Mouse (Mus musculus): Measurements from ENCODE around the gene Med25. TPM values are rescaled to one million over a fixed set of nuclear protein-coding genes. Genes with fewer than 3 reads are reported as not detected.
A peak's percentile ranks its signal among the peaks of the same experiment; 100 is the strongest.

Med25 gene
- polyA plus RNA-seq, 1 experiment from 2014 or later, result 153 TPM

- H3K27me3 ChIP-seq (ENCODE audit: control insufficient read depth, insufficient read depth, low read depth, low read length), result no peaks in the 10 kb centered on the region
- under 1% methylated on average over 41 of the region's 41 CpGs for WGBS
- H3K4me2 ChIP-seq (ENCODE audit: low read length), result peak overlapping the region; percentile 90
- H3K4me1 ChIP-seq (ENCODE audit: control insufficient read depth, insufficient read depth, low read length), result peaks cover 26% of the 10 kb centered on the region
- peak; percentile 85 for ATAC-seq
- peak overlapping the region; percentile 73 for H3K9ac ChIP-seq (ENCODE audit: low read depth, low read length)
- peak overlapping the region; percentile 98 for H3K27ac ChIP-seq (ENCODE audit: low read length)
- peaks cover 23% of the 10 kb centered on the region for H3K36me3 ChIP-seq (ENCODE audit: control insufficient read depth, insufficient read depth, low read length)
- no peaks in the 10 kb centered on the region for H3K9me3 ChIP-seq (replicated peaks; ENCODE audit: control insufficient read depth, low read length, poor library complexity, severe bottlenecking)
- peak overlapping the region; percentile 57 for H3K4me3 ChIP-seq (ENCODE audit: low read depth, low read length)
These were observed 42.9 kb downstream of the Med25 start for GRCm38 (mm10) chr7:44849416-44850111.

GRCm38 (mm10) chr7:44848561-44849415 lies 43.7 kb downstream of the Med25 start, which contains the start of the genes Akt1s1 and Tbc1d17:
TSS of gene Akt1s1 (plus strand) at chr7:44848991.
TSS of gene Tbc1d17 (minus strand) at chr7:44849079.
- peak within 1 kb of the TSS; percentile 90 for H3K4me2 ChIP-seq (ENCODE audit: low read length)
- H3K27ac ChIP-seq (ENCODE audit: low read length), result peak within 1 kb of the TSS; percentile 98
- no peaks in the 10 kb centered on the region for H3K27me3 ChIP-seq (ENCODE audit: control insufficient read depth, insufficient read depth, low read depth, low read length)
- H3K4me3 ChIP-seq (ENCODE audit: low read depth, low read length), result peak within 1 kb of the TSS; percentile 57
- H3K4me1 ChIP-seq (ENCODE audit: control insufficient read depth, insufficient read depth, low read length), result peaks cover 21% of the 10 kb centered on the region
- peaks cover 30% of the 10 kb centered on the region for H3K36me3 ChIP-seq (ENCODE audit: control insufficient read depth, insufficient read depth, low read length)
- no peaks in the 10 kb centered on the region for H3K9me3 ChIP-seq (replicated peaks; ENCODE audit: control insufficient read depth, low read length, poor library complexity, severe bottlenecking)
- under 1% methylated on average over 54 of the region's 54 CpGs for WGBS
- H3K9ac ChIP-seq (ENCODE audit: low read depth, low read length), result peak within 1 kb of the TSS; percentile 73
- peak; percentile 90 for ATAC-seq

- H3K36me3 ChIP-seq (ENCODE audit: control insufficient read depth, insufficient read depth, low read length), result peaks cover 36% of the 10 kb centered on the region
- H3K9ac ChIP-seq (ENCODE audit: low read depth, low read length), result peak overlapping the region; percentile 56
- H3K9me3 ChIP-seq (replicated peaks; ENCODE audit: control insufficient read depth, low read length, poor library complexity, severe bottlenecking), result no peaks in the 10 kb centered on the region
- H3K4me2 ChIP-seq (ENCODE audit: low read length), result peak overlapping the region; percentile 67
- H3K27me3 ChIP-seq (ENCODE audit: control insufficient read depth, insufficient read depth, low read depth, low read length), result no peaks in the 10 kb centered on the region
- no peak overlapping the region; the same call in 1 of the 2 replicates for H3K27ac ChIP-seq (ENCODE audit: low read length)
- peaks cover 20% of the 10 kb centered on the region for H3K4me1 ChIP-seq (ENCODE audit: control insufficient read depth, insufficient read depth, low read length)
- 83% methylated on average over 5 of the region's 5 CpGs for WGBS
- ATAC-seq, result no peak
- peak overlapping the region; percentile 57 for H3K4me3 ChIP-seq (ENCODE audit: low read depth, low read length)
These were observed 44.7 kb downstream of the Med25 start for GRCm38 (mm10) chr7:44847772-44848171.

GRCm38 (mm10) chr7:44846804-44847203 lies 45.7 kb downstream of the Med25 start:
- no peak for ATAC-seq
- 96% methylated on average over 7 of the region's 7 CpGs for WGBS
- Histone ChIP-seq H3K4me2 (ENCODE audit: low read length) (no peak overlapping the region), H3K4me3 (ENCODE audit: low read depth, low read length) (no peak overlapping the region), H3K9ac (ENCODE audit: low read depth, low read length) (no peak overlapping the region), H3K9me3 (replicated peaks; ENCODE audit: control insufficient read depth, low read length, poor library complexity, severe bottlenecking) (no peaks in the 10 kb centered on the region), H3K27ac (ENCODE audit: low read length) (no peak overlapping the region), H3K27me3 (ENCODE audit: control insufficient read depth, insufficient read depth, low read depth, low read length) (no peaks in the 10 kb centered on the region; the same call in 1 of the 2 replicates), H3K4me1 (ENCODE audit: control insufficient read depth, insufficient read depth, low read length) (peaks cover 20% of the 10 kb centered on the region), H3K36me3 (ENCODE audit: control insufficient read depth, insufficient read depth, low read length) (peaks cover 39% of the 10 kb centered on the region)

GRCm38 (mm10) chr7:44845006-44845405 lies 47.5 kb downstream of the Med25 start:
- H3K36me3 ChIP-seq (ENCODE audit: control insufficient read depth, insufficient read depth, low read length), result peaks cover 49% of the 10 kb centered on the region
- WGBS, result 92% methylated on average over 10 of the region's 10 CpGs
- H3K27ac ChIP-seq (ENCODE audit: low read length), result no peak overlapping the region
- peaks cover 8% of the 10 kb centered on the region for H3K27me3 ChIP-seq (ENCODE audit: control insufficient read depth, insufficient read depth, low read depth, low read length)
- no peak overlapping the region for H3K9ac ChIP-seq (ENCODE audit: low read depth, low read length)
- ATAC-seq, result no peak
- H3K4me1 ChIP-seq (ENCODE audit: control insufficient read depth, insufficient read depth, low read length), result peaks cover 13% of the 10 kb centered on the region
- H3K4me2 ChIP-seq (ENCODE audit: low read length), result no peak overlapping the region
- no peak overlapping the region for H3K4me3 ChIP-seq (ENCODE audit: low read depth, low read length)
- H3K9me3 ChIP-seq (replicated peaks; ENCODE audit: control insufficient read depth, low read length, poor library complexity, severe bottlenecking), result no peaks in the 10 kb centered on the region

- H3K4me2 ChIP-seq (ENCODE audit: low read length), result no peak overlapping the region
- no peaks in the 10 kb centered on the region for H3K9me3 ChIP-seq (replicated peaks; ENCODE audit: control insufficient read depth, low read length, poor library complexity, severe bottlenecking)
- no peak overlapping the region for H3K4me3 ChIP-seq (ENCODE audit: low read depth, low read length)
- no peak for ATAC-seq
- H3K4me1 ChIP-seq (ENCODE audit: control insufficient read depth, insufficient read depth, low read length), result peaks cover 12% of the 10 kb centered on the region
- H3K36me3 ChIP-seq (ENCODE audit: control insufficient read depth, insufficient read depth, low read length), result peaks cover 49% of the 10 kb centered on the region
- WGBS, result 96% methylated on average over 8 of the region's 8 CpGs
- no peak overlapping the region for H3K27ac ChIP-seq (ENCODE audit: low read length)
- no peak overlapping the region for H3K9ac ChIP-seq (ENCODE audit: low read depth, low read length)
- peaks cover 8% of the 10 kb centered on the region for H3K27me3 ChIP-seq (ENCODE audit: control insufficient read depth, insufficient read depth, low read depth, low read length)
These were observed 50.6 kb downstream of the Med25 start for GRCm38 (mm10) chr7:44841825-44842463.

GRCm38 (mm10) chr7:44840426-44840825 lies 52.1 kb downstream of the Med25 start:
- WGBS, result 52% methylated on average over 14 of the region's 14 CpGs
- Histone ChIP-seq H3K9me3 (replicated peaks; ENCODE audit: control insufficient read depth, low read length, poor library complexity, severe bottlenecking) (no peaks in the 10 kb centered on the region), H3K4me1 (ENCODE audit: control insufficient read depth, insufficient read depth, low read length) (peaks cover 12% of the 10 kb centered on the region), H3K9ac (ENCODE audit: low read depth, low read length) (0 out of 2 replicates have a peak overlapping the region, but pooled peaks have one; percentile 20), H3K36me3 (ENCODE audit: control insufficient read depth, insufficient read depth, low read length) (peaks cover 40% of the 10 kb centered on the region), H3K27me3 (ENCODE audit: control insufficient read depth, insufficient read depth, low read depth, low read length) (peaks cover 8% of the 10 kb centered on the region), H3K27ac (ENCODE audit: low read length) (no peak overlapping the region), H3K4me2 (ENCODE audit: low read length) (peak overlapping the region; percentile 64), H3K4me3 (ENCODE audit: low read depth, low read length) (no peak overlapping the region)
- ATAC-seq, result no peak

- Histone ChIP-seq H3K36me3 (ENCODE audit: control insufficient read depth, insufficient read depth, low read length) (peaks cover 32% of the 10 kb centered on the region), H3K27me3 (ENCODE audit: control insufficient read depth, insufficient read depth, low read depth, low read length) (peaks cover 8% of the 10 kb centered on the region), H3K9ac (ENCODE audit: low read depth, low read length) (peak overlapping the region; percentile 58), H3K27ac (ENCODE audit: low read length) (no peak overlapping the region), H3K4me3 (ENCODE audit: low read depth, low read length) (peak overlapping the region; percentile 25), H3K4me2 (ENCODE audit: low read length) (peak overlapping the region; percentile 64), H3K4me1 (ENCODE audit: control insufficient read depth, insufficient read depth, low read length) (peaks cover 12% of the 10 kb centered on the region), H3K9me3 (replicated peaks; ENCODE audit: control insufficient read depth, low read length, poor library complexity, severe bottlenecking) (no peaks in the 10 kb centered on the region)
- WGBS, result 3% methylated on average over 58 of the region's 58 CpGs
- ATAC-seq, result peak; percentile 56
These were observed 52.9 kb downstream of the Med25 start for GRCm38 (mm10) chr7:44839491-44840191.
